Mouse (Mus musculus) layer of hippocampus, adult 6 months (tissue): Measurements from ENCODE around the gene Pus7l. TPM values are rescaled to one million over a fixed set of nuclear protein-coding genes. Genes with fewer than 3 reads are reported as not detected.

ENCODE experiments used
- long read RNA-seq, 2 experiments: library from polyadenylated mRNA; unstranded; transcript quantifications; one replicate each; pipeline ENCODE4 v2.0.0; 2019 to 2020
- polyA plus RNA-seq: library from polyadenylated mRNA; unstranded; fragments of <200 nt; fragmentation: Nextera tagmentation; gene quantifications from 2 replicates; pipeline ENCODE4 v1.2.3, GENCODE M21; 2021

The Pus7l gene
- 1.8 and 2.1 TPM in 2 replicates for polyA plus RNA-seq
- long read RNA-seq, experiment 1, partial matches to known transcripts = 0 of 5 reads
- long read RNA-seq, experiment 1, other reads (novel, unspliced or antisense) = 1 of 5 reads
- long read RNA-seq, experiment 2, transcript Pus7l-201 (9 exons, 2,840 nt) = major isoform, 20 of 25 reads
- long read RNA-seq, experiment 2, partial matches to known transcripts = 0 of 25 reads
- long read RNA-seq, experiment 2, other reads (novel, unspliced or antisense) = 5 of 25 reads

DNA sequence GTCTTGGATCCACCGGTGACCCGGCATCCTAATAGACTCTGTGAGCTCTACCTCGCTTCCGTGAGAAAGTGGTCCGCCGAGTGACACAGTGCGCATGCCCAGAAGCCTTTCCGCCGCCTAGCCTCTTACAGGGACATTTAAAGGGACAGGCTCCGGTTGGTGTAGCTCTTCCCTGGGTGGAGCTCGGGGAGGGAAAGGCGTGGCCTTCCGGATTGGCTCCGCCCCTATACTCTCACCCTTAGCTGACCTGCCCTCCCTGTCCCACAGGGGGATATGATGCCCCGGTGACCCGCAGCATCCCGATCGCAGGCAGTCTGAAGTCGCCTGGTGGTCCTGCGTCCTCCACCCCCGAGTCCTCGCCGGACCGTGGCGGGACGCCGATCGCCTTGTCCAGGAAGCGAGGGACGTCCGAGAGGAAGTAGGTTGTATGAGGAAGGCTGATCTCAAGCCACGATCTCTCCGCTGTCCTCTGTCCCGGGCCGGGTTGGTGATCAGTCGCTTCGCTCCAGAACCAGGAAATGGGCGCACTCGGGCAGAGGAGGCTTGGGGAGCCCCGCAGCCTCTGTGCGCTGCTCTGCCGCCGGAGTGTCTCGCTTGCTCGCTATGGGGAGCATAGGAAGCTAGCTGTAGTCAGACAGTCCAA is at the start of gene Pus7l, which contains the start of gene Irak4:
Gene Pus7l, minus strand, starts transcription at position 139 of the 643 bp plus-strand sequence.
Gene Irak4, plus strand, starts transcription at position 235 of the 643 bp plus-strand sequence.

GRCm38 (mm10) chr15:94589219-94590075 is 46.1 kb upstream of the Pus7l start, which contains the start of gene Twf1:
Gene Twf1 (minus strand): TSS chr15:94589889.

Other genes starting within 250 kb of the Pus7l start
- gene Adamts20, start 78.1 kb downstream of the Pus7l start, polyA plus RNA-seq = 0.40 and 0.97 TPM in 2 replicates
- gene Irak4, start 96 bp upstream of the Pus7l start, polyA plus RNA-seq = 1.4 and 1.6 TPM in 2 replicates
- gene Twf1, start 46.3 kb upstream of the Pus7l start, polyA plus RNA-seq = 83.5 and 147 TPM in 2 replicates
- 2.9 and 4.6 TPM in 2 replicates for gene Tmem117, start 85.7 kb upstream of the Pus7l start, polyA plus RNA-seq